Mouse (Mus musculus) kidney, postnatal 25 days (tissue): ENCODE results near the gene Angptl2.

ENCODE experiments used
- DNase-seq, 2 experiments: peaks; one replicate each; pipeline ENCODE4 v3.0.0; 2021; ENCODE audit warnings: mixed read lengths in 2 of 2

The Angptl2 gene

DNA sequence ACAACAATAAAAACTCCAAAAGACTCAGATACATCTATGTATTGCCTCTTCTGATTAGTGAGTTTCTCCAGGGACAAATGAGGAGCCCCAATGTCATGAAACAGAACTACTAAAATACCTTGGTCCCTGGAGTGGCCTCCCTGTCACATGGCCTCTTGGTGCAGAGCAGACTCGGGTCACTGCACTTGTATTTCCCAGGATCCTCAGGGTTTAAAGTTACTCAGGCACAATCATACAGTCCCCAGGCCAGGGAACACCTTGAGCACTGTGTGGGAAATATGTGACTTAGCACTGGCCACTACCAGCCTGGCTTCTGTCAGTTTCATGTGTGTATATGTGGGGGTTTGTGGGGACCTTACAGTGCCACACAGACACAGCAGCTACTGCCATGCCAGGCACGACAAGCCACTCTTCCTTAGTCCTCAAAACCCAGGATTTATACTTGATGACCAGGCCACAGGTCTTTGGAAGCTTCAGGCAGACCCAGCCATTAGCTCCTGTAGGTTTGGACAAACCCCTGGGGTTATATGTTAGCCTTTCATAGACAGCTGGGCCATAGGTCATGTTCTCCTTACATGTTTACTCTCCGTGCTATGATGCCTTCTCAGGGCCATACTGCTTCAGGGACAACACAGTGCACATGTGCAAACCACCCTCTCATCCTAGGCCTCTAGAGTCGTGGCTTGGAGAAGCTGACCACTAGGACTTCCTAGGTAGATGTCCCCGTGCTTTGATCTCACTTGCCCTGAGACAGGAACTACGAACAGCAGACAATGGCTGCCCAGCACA is 17.1 kb downstream of the Angptl2 start:
- peak; percentile 55 to 78 for DNase-seq

GRCm38 (mm10) chr2:33233856-33234255 is 18.0 kb downstream of the Angptl2 start:
- no peak for DNase-seq

DNA sequence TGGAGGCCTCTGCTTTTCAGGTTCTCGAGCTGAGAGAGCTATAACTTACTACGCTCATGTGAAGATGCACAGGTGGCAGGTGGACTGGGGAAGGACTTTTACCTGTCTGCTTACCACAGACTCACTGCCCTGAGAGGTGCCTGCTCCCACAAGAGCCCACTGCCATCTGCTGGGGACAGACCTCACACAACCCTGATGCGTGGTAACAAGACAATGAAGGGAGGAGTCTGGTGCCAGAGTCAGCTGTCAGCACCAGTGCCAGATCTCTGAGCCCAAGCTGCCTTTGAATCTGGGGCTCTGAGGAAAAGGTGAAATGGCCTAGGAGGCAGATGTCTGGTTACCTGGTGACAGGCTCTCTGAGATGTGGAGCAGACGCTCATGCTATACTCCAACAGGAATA is 19.0 kb downstream of the Angptl2 start:
- no peak for DNase-seq

- DNase-seq: peak in 1 of 2 experiments; percentile 24
Measured at GRCm38 (mm10) chr2:33237581-33237980, 21.7 kb downstream of the Angptl2 start.

DNA sequence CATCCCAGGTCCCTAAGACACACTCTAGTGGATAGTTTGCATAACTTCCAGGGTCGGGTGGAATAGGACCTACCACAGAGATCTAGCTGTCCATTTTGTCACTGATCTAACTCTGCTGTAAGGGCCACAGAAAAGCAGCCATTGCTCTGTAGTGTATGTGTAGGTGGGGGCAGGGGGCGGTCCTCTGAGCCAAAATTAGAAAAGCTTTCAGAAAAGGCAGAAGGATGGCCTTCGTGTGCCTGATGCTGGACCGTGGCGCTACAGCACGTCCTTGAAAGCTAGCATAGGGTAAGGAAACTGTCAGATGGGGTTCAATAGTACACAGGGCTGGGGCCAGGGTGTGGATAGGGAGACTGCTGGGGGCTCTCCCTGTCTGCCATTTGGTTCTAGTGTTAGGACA is 29.0 kb downstream of the Angptl2 start:
- DNase-seq: no peak

DNA sequence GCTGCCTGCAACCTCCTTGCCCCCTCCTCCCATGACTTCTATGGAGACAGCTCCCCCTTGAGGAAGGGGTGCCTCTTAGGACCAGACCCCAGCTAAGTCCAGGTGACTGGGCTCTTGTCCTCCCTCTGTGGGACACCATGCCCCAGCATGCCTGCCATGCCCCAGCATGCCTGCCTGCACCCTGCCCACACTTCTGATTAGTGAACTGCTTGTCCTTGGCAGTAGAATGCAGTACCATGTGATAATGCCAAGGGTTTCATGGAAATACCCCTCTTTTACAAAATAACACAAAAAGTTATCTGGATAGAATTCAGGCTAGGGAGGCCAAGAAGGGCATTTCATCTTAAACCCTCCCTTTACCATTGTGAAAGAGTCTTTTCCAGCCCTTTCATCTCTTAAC is 29.5 kb downstream of the Angptl2 start:
- DNase-seq: no peak

GRCm38 (mm10) chr2:33246841-33247240 is 31.0 kb downstream of the Angptl2 start:
- DNase-seq: no peak

- DNase-seq: no peak
Measured at GRCm38 (mm10) chr2:33248549-33248948, 32.7 kb downstream of the Angptl2 start.

DNA sequence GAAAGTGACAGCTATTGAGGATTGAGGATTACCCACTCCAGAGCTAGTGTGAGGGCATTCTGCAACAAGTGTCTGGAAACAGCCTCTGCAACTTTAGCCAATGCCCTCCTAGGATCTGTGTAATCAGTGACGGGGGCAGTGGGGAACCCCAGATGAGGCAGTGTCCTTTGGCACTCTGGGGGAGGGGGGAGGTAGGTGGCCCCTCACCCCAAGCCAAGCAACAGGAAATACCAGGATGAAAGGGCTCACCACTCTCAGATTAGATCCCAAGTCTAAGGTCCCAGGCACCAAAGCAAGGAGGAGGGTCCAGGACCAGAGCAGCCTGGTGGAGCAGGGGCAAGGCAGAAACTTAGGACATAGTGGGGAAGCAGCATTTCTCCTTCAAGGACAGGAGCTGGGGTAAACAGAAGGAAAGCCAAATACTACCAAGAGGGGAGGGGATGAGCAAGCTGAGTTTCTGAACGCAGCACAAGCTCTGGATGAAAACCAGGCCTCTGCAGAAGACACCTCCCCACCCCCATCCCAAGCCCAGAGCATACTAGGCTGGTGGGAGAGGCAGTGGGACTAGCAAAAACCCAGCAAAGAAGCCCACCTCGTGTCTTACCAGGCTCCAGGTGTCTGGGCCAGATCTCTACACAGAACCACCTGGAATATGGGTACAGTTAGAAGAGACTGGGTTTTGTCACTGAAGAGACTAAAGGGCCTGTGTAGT is 34.2 kb downstream of the Angptl2 start:
- no peak for DNase-seq

DNA sequence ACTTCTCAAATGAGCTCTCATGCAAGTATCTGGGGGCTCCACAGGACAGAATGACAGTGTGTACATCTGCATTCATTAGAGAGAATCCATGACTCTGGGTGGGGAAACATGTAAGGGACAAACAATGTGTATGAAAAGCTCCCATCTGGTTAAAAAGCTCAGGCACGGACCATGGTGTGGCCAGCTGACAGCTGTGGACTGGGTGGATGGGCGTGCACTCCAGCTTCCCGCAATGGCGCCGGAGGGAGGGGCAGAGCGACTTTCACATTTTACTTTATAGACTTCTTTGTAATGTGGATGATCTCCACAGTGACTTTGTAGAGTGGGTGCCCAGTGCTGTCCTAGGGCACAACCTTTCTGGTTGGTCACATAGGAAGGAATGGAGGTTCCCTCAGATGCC is 36.9 kb downstream of the Angptl2 start:
- DNase-seq: no peak

DNA sequence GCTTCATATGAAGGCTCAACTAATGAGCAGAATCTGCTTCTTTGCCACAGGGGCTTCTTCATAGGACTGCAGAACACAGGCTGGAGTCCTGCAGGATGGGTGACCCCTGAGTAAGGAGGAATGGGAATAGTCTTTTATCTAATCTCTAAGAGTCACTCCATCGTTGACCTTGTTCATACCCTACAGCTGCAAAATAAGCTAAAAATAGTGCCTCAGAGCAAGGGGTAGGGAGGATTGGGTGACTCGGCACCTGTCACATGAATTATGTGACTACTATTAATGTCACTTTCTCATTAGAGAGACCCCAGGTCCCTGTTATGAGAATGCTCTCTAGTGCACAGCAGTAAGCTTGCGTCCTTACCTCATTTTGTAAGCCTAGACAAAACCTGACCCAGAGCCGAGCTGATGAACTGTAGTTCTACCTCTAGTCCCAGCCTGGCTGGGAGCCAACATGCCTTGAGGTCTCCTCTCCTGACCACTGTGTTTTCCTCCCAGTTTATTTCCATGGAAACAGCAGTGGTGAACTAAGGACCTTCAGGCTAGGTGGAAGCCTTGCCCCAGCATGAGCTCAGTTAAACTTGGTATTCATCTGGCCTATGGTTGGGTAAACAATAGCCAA is 37.8 kb downstream of the Angptl2 start:
- DNase-seq: peak; percentile 72 to 87

DNA sequence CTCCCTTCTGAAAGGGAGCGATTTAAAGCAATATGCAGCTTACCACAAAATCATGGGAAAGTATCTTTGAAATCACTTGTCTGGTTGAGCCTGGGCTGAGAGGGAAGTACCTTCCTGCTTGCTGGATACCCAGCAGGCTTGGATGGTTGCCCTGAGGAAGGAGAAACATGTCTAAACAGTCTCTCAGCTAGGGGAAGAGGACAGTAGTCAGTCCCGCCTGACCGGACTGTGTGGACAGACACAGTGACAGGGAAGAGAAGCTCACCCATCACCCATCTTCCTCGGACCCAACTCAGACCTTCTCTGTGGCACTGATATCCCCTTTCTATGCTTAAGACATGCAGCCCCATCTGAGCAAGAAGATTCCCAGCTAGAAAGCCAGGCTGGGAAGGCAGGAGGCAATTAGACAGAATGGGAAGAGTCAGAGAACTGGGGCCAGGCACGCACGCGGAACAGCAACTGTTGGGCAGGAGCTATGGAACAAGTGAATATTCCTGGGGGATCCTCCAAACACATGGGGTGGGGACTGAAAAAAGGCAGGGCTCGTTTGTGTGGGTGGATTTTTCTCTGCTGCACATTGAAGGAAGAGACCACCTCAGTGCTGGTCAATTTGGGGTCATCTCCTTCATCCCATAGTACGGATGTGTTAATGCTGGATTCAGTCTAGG is 38.6 kb downstream of the Angptl2 start:
- peak in 1 of 2 experiments; percentile 25 for DNase-seq

GRCm38 (mm10) chr2:33256769-33257537 is 41.1 kb downstream of the Angptl2 start:
- DNase-seq: no peak

GRCm38 (mm10) chr2:33260772-33261171 is 44.9 kb downstream of the Angptl2 start:
- no peak for DNase-seq

GRCm38 (mm10) chr2:33261475-33261874 is 45.6 kb downstream of the Angptl2 start:
- no peak for DNase-seq

- DNase-seq: no peak
Measured at GRCm38 (mm10) chr2:33265793-33266192, 49.9 kb downstream of the Angptl2 start.

DNA sequence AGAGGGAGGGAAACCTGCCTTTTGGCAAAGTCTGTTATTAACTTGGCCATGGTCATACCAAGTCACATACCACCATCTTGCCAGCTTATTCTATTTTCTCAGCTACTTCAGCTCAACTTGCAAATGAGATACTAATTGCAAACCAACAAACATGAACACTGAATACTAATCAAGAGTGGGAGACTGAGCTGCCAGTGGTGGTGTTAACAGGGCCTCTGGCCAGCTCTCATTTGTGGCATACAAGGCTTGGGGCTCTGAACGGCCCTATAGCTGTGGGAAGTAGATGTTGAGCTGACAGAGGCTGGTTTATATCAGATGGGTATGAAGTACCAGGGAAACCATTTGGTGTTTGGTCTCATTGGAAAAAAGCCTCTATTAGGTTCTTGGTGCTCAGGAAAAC is 51.2 kb downstream of the Angptl2 start:
- no peak for DNase-seq

DNA sequence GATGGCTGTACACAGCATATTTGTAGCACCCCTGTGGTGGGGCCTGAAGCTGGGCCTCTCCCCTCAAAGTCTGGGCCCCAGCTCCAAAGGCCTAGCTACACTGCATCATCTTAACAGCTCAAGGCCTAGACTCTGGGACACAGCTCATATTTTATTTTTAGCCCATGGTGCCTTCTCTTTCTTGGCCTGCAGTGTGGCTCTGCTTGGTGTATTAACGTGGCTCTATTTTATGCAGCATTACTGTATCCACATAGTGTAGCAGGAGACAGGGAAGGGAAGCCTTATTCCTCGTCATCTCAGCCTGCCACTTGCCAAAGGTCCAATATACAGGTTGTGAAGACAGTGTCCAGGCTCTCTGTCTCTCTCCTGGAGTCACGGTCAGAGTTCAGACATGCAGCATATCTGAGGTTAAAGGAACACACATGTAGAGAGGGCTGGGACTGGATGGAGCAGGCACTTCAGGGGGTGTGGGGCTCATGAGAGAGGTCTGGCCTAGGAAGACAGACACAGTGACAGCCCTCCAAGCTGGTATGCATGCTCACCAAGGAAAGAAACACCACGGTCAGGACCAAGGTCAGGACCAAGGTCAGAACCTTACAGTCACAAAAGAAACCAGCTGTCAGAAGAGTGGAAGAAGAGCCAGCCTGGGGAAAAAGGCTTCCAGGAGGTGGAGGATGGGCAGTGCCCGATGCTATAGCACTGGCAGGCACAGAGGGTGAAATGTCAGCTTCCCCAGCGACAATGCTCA is 52.7 kb downstream of the Angptl2 start:
- DNase-seq: no peak

DNA sequence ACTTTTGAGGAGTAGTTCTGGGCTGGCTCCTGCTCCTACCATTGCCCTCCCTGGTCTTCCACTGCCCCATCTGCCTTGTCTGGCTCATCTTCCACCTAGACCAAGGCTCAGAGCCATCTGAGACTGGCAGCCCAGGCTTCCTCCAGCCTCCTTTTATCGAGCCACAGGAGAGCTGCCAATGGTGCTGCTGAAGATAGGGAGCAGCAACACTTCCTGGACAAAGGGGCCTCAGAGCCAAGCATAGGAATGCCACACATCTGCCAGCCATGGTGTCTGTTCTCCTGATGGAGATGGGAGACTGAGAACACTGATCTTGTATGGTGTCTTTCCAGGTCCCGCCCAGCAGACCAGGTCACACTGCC is 53.2 kb downstream of the Angptl2 start:
- no peak for DNase-seq

GRCm38 (mm10) chr2:33270569-33270968 is 54.7 kb downstream of the Angptl2 start:
- no peak for DNase-seq

GRCm38 (mm10) chr2:33271511-33271910 is 55.6 kb downstream of the Angptl2 start:
- DNase-seq: no peak
